Mouse (Mus musculus): ENCODE measurements at regions not wholly inside any gene's neighbourhood (a gene's known extent, or its start where the extent isn't known, plus 50 kb on each side); places are given as distances from the start of the nearest gene placed in this dataset.

GRCm38 (mm10) chr16:93458011-93458585 lies 145.8 kb downstream of the Setd4 start:
- no peak for DNase-seq

- DNase-seq, result no peak
Measured at GRCm38 (mm10) chr16:93456706-93457425, 147.0 kb downstream of the Setd4 start.

- DNase-seq, result peak; percentile 91
Measured at GRCm38 (mm10) chr16:93454080-93454997, 149.5 kb downstream of the Setd4 start.

GRCm38 (mm10) chr16:93453056-93453455 lies 150.8 kb downstream of the Setd4 start:
- no peak for DNase-seq

GRCm38 (mm10) chr16:93450896-93451295 lies 153.0 kb downstream of the Setd4 start:
- DNase-seq, result no peak

GRCm38 (mm10) chr16:93449925-93450324 lies 153.9 kb downstream of the Setd4 start:
- DNase-seq, result no peak

GRCm38 (mm10) chr16:93448124-93448523 lies 155.7 kb downstream of the Setd4 start:
- DNase-seq, result no peak

GRCm38 (mm10) chr16:93446970-93447369 lies 156.9 kb downstream of the Setd4 start:
- DNase-seq, result no peak

GRCm38 (mm10) chr16:93446206-93446605 lies 157.7 kb downstream of the Setd4 start:
- no peak for DNase-seq

GRCm38 (mm10) chr16:93442837-93443236 lies 161.0 kb downstream of the Setd4 start:
- DNase-seq, result no peak

GRCm38 (mm10) chr16:93437608-93438425 lies 166.0 kb downstream of the Setd4 start:
- DNase-seq, result no peak

GRCm38 (mm10) chr16:93436732-93437131 lies 167.1 kb downstream of the Setd4 start:
- no peak for DNase-seq

- no peak for DNase-seq
Measured at GRCm38 (mm10) chr16:93431316-93431715, 172.5 kb downstream of the Setd4 start.

- no peak for DNase-seq
Measured at GRCm38 (mm10) chr16:93429324-93429781, 174.5 kb downstream of the Setd4 start.

- no peak for DNase-seq
Measured at GRCm38 (mm10) chr16:93427264-93427663, 176.6 kb downstream of the Setd4 start.

GRCm38 (mm10) chr16:93425731-93426130 lies 178.1 kb downstream of the Setd4 start:
- DNase-seq, result no peak

GRCm38 (mm10) chr16:93423174-93423573 lies 180.7 kb downstream of the Setd4 start:
- DNase-seq, result no peak

- DNase-seq, result no peak
Measured at GRCm38 (mm10) chr16:93422221-93422620, 181.6 kb downstream of the Setd4 start.

GRCm38 (mm10) chr16:93418246-93418645 lies 185.6 kb downstream of the Setd4 start:
- no peak for DNase-seq

GRCm38 (mm10) chr16:93417831-93418230 lies 186.0 kb downstream of the Setd4 start:
- no peak for DNase-seq

GRCm38 (mm10) chr16:93392024-93392675 lies 211.7 kb downstream of the Setd4 start:
- DNase-seq, result no peak

- DNase-seq, result no peak
Measured at GRCm38 (mm10) chr16:93387578-93388116, 216.2 kb downstream of the Setd4 start.

Data from right cerebral cortex, postnatal 14 days (tissue).